Comparison of ENCODE assay signal across 15 mouse cellular contexts in the genomic region with DNA sequence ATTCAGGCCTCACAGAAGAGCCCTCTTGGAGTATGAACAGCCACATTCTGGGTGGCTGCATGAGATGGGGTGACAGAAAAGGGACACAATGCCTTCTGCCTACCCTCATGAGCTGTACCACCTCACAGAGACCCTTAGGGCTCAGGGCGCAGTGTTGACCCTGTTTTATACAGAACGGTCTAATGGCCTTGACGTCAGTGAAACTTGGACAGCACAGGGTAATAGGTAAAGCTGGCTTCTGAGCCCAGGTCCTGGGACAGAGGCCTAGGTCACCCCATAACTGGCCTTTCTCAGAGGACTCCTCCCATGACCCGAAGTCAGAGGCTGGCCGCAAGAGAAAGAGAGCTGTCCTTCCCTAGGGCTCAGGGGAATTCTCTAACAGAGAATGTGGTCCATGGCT.
DNase-seq lines count a peak whose midpoint lies in the region; ATAC-seq and TF ChIP-seq lines count a peak whose summit lies in the region.
"Had no signal": no experiment of that assay in that cellular context is flagged by ENCODE, and none has a peak within 500 bp of the region (broad histone marks: within the 10 kb centered on the region; RNA-seq: fewer than 3 reads in every experiment).

No protein-coding gene starts in this region.

- H3K27me3 ChIP-seq in hindbrain, embryonic 14.5 days (ENCODE audit: control insufficient read depth, insufficient read depth, low read length): no peaks in the 10 kb centered on the region
- peaks cover 2% of the 10 kb centered on the region; the same call in 1 of the 2 replicates for H3K27me3 ChIP-seq in hindbrain, embryonic 13.5 days
- H3K27me3 ChIP-seq in midbrain, embryonic 11.5 days (ENCODE audit: control insufficient read depth, insufficient read depth, low read length): no peaks in the 10 kb centered on the region
- no peaks in the 10 kb centered on the region for H3K27me3 ChIP-seq in midbrain, embryonic 14.5 days (ENCODE audit: control insufficient read depth, insufficient read depth, low read length)
- no peaks in the 10 kb centered on the region for H3K27me3 ChIP-seq in forebrain, embryonic 15.5 days
- H3K27me3 ChIP-seq: liver, embryonic 12.5 days had no signal

- WGBS in hindbrain, embryonic 14.5 days: 84% methylated on average over 5 of the region's 5 CpGs
- WGBS in hindbrain, embryonic 13.5 days: 67% methylated on average over 5 of the region's 5 CpGs
- WGBS in midbrain, embryonic 11.5 days: 73% methylated on average over 5 of the region's 5 CpGs
- 73% methylated on average over 5 of the region's 5 CpGs for WGBS in midbrain, embryonic 14.5 days
- 75% methylated on average over 5 of the region's 5 CpGs for WGBS in forebrain, embryonic 15.5 days

- H3K9ac ChIP-seq in hindbrain, embryonic 14.5 days: no peak overlapping the region
- no peak overlapping the region for H3K9ac ChIP-seq in hindbrain, embryonic 13.5 days
- no peak overlapping the region for H3K9ac ChIP-seq in midbrain, embryonic 11.5 days (ENCODE audit: low read length)
- H3K9ac ChIP-seq in midbrain, embryonic 14.5 days (replicated peaks; ENCODE audit: low read length): no peak overlapping the region; the same call in 1 of the 2 replicates
- H3K9ac ChIP-seq in forebrain, embryonic 15.5 days (replicated peaks): no peak overlapping the region
- H3K9ac ChIP-seq: forebrain, postnatal 0 days; liver, embryonic 12.5 days had no signal

- no peaks in the 10 kb centered on the region for H3K9me3 ChIP-seq in hindbrain, embryonic 14.5 days (ENCODE audit: control insufficient read depth, low read length)
- no peaks in the 10 kb centered on the region for H3K9me3 ChIP-seq in hindbrain, embryonic 13.5 days
- no peaks in the 10 kb centered on the region for H3K9me3 ChIP-seq in midbrain, embryonic 11.5 days (ENCODE audit: control insufficient read depth, low read length)
- H3K9me3 ChIP-seq in midbrain, embryonic 14.5 days (ENCODE audit: control insufficient read depth, low read length): no peaks in the 10 kb centered on the region
- no peaks in the 10 kb centered on the region for H3K9me3 ChIP-seq in forebrain, embryonic 15.5 days
- H3K9me3 ChIP-seq: liver, embryonic 12.5 days had no signal

- peaks cover 15% of the 10 kb centered on the region for H3K4me1 ChIP-seq in hindbrain, embryonic 14.5 days (replicated peaks; ENCODE audit: control insufficient read depth, insufficient read depth, low read length)
- H3K4me1 ChIP-seq in hindbrain, embryonic 13.5 days (replicated peaks): peaks cover 25% of the 10 kb centered on the region
- peaks cover 17% of the 10 kb centered on the region for H3K4me1 ChIP-seq in midbrain, embryonic 11.5 days (ENCODE audit: control insufficient read depth, insufficient read depth, low read length)
- peaks cover 11% of the 10 kb centered on the region for H3K4me1 ChIP-seq in midbrain, embryonic 14.5 days (ENCODE audit: control insufficient read depth, insufficient read depth, low read length)
- H3K4me1 ChIP-seq in forebrain, embryonic 15.5 days: peaks cover 23% of the 10 kb centered on the region
- H3K4me1 ChIP-seq: liver, embryonic 12.5 days had no signal

- TF ChIP-seq CTCF in gastrocnemius, adult 2 months (IDR thresholded peaks at IDR 0.05): no peak

- H3K4me3 ChIP-seq in gastrocnemius, adult 2 months: no peak overlapping the region
- no peak overlapping the region for H3K4me3 ChIP-seq in hindbrain, embryonic 14.5 days (replicated peaks; ENCODE audit: low read length)
- H3K4me3 ChIP-seq in hindbrain, embryonic 13.5 days: no peak overlapping the region
- no peak overlapping the region for H3K4me3 ChIP-seq in midbrain, embryonic 11.5 days (ENCODE audit: low read depth, low read length)
- no peak overlapping the region for H3K4me3 ChIP-seq in midbrain, embryonic 14.5 days (replicated peaks; ENCODE audit: low read depth, low read length)
- no peak overlapping the region for H3K4me3 ChIP-seq in forebrain, embryonic 15.5 days
- H3K4me3 ChIP-seq: liver, embryonic 12.5 days had no signal

- no peak overlapping the region for H3K4me2 ChIP-seq in hindbrain, embryonic 14.5 days (replicated peaks)
- no peak overlapping the region for H3K4me2 ChIP-seq in hindbrain, embryonic 13.5 days
- H3K4me2 ChIP-seq in midbrain, embryonic 11.5 days: no peak overlapping the region
- no peak overlapping the region for H3K4me2 ChIP-seq in midbrain, embryonic 14.5 days (ENCODE audit: low read length)
- H3K4me2 ChIP-seq in forebrain, embryonic 15.5 days (replicated peaks): no peak overlapping the region
- H3K4me2 ChIP-seq: liver, embryonic 12.5 days had no signal

- intact Hi-C loops in gastrocnemius, adult 2 months (cut with DNase I): no loop called here

- ATAC-seq in hindbrain, embryonic 14.5 days (ENCODE audit: low FRiP score): peak; percentile 12; the same call in 1 of the 2 replicates
- no peak for ATAC-seq in hindbrain, embryonic 13.5 days (ENCODE audit: low FRiP score)
- ATAC-seq in midbrain, embryonic 11.5 days (ENCODE audit: low FRiP score): no peak
- no peak for ATAC-seq in midbrain, embryonic 14.5 days (ENCODE audit: low FRiP score, low TSS enrichment)
- ATAC-seq in forebrain, embryonic 15.5 days (replicated peaks): no peak
- ATAC-seq: forebrain, postnatal 0 days; liver, embryonic 12.5 days had no signal

- DNase-seq in gastrocnemius, adult 2 months: peak; percentile 10
- no peak for DNase-seq in gastrocnemius, postnatal 25 days
- no peak for DNase-seq in hindbrain, embryonic 14.5 days (ENCODE audit: low spot score)
- peak; percentile 81 for DNase-seq in midbrain, embryonic 11.5 days (ENCODE audit: low spot score, missing footprints)
- no peak for DNase-seq in midbrain, embryonic 14.5 days
- no peak for DNase-seq in right cerebral cortex, adult 18-20 months
- DNase-seq: adrenal gland, postnatal 25 days; cerebellum, adult 8-10 months; forebrain, postnatal 0 days; kidney, adult 18-20 months; kidney, postnatal 36 days; thymus, postnatal 14 days had no signal

- H3K36me3 ChIP-seq in hindbrain, embryonic 14.5 days (replicated peaks; ENCODE audit: control insufficient read depth, insufficient read depth): no peaks in the 10 kb centered on the region
- no peaks in the 10 kb centered on the region for H3K36me3 ChIP-seq in hindbrain, embryonic 13.5 days
- no peaks in the 10 kb centered on the region for H3K36me3 ChIP-seq in midbrain, embryonic 11.5 days (ENCODE audit: control insufficient read depth, insufficient read depth, low read length)
- no peaks in the 10 kb centered on the region for H3K36me3 ChIP-seq in midbrain, embryonic 14.5 days (ENCODE audit: control insufficient read depth, insufficient read depth, low read length)
- H3K36me3 ChIP-seq in forebrain, embryonic 15.5 days: no peaks in the 10 kb centered on the region
- H3K36me3 ChIP-seq: liver, embryonic 12.5 days had no signal

- H3K27ac ChIP-seq in gastrocnemius, adult 2 months: peak overlapping the region; percentile 16; the same call in 1 of the 2 replicates
- no peak overlapping the region for H3K27ac ChIP-seq in hindbrain, embryonic 14.5 days
- no peak overlapping the region for H3K27ac ChIP-seq in hindbrain, embryonic 13.5 days
- H3K27ac ChIP-seq in midbrain, embryonic 11.5 days (ENCODE audit: low read depth, low read length): no peak overlapping the region
- H3K27ac ChIP-seq in midbrain, embryonic 14.5 days (replicated peaks; ENCODE audit: low read depth, low read length): no peak overlapping the region
- no peak overlapping the region for H3K27ac ChIP-seq in forebrain, embryonic 15.5 days (replicated peaks)
- H3K27ac ChIP-seq: liver, embryonic 12.5 days had no signal

Comparison
In these comparisons a context has a peak if more than half of its experiments do, and no peak if none do; other contexts are left out.
1. DNase-seq: peak in gastrocnemius, adult 2 months (single experiment) and midbrain, embryonic 11.5 days (single experiment); none in gastrocnemius, postnatal 25 days (single experiment), hindbrain, embryonic 14.5 days (single experiment), midbrain, embryonic 14.5 days (single experiment) and right cerebral cortex, adult 18-20 months (single experiment).